Mouse (Mus musculus) E14TG2a.4 (cell line): ENCODE results near the gene Osbpl10.

Experiments used
- CTCF ChIP-seq: conservative IDR thresholded peaks from 2 replicates; pipeline ENCODE4 v1.5.1; 2014; ENCODE audit warnings: low read length
- NANOG ChIP-seq: IDR thresholded peaks from 2 replicates; pipeline ENCODE4 v1.6.1; 2014; ENCODE audit warnings: borderline replicate concordance, low read length, mixed read lengths
- POU5F1 ChIP-seq: IDR thresholded peaks from 2 replicates; pipeline ENCODE4 v1.6.1; 2014; ENCODE audit warnings: low read length, borderline replicate concordance

DNA sequence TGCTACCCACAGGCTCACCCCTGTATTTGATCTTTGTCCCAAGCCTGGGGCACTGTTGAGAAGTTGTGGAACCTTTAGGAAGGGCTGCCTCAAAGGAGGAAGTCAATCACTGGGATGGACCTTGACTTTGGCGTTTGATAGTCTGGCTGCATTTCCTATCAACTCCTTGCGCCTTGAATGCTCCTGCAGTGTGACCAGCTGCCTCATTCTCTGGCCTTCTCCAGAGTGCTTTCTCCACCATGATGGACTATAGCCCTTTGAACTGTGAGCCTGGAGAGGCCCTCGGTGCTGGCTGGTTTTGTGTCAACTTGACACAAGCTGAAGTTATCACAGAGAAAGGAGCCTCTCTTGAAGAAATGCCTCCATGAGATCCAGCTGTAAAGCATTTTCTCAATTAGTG is 33.7 kb upstream of the Osbpl10 start:
- no peak for TF ChIP-seq CTCF
- no peak for TF ChIP-seq NANOG
- TF ChIP-seq POU5F1, result no peak
